Mouse (Mus musculus) liver, adult 2 months (tissue): ENCODE measurements around the gene Fblim1.

Source experiments
- CTCF ChIP-seq: fragments of 200-500 bp; IDR thresholded peaks from 2 replicates; pipeline ENCODE4 v1.5.1; 2011; ENCODE audit warnings: low read depth, low read length, control low read depth
- POLR2A ChIP-seq: fragments of 200-500 bp; IDR thresholded peaks from 2 replicates; pipeline ENCODE4 v1.6.1; 2011; ENCODE audit warnings: low read length, control low read depth; ENCODE audit not compliant: insufficient read depth; ENCODE audit errors: extremely low read depth

- TF ChIP-seq POLR2A: no peak
- TF ChIP-seq CTCF: no peak
Measured at GRCm38 (mm10) chr4:141603921-141604320, 2.0 kb downstream of the Fblim1 start.
